Mouse (Mus musculus) testis, adult 2 months (tissue): ENCODE data around the gene Smok3a.

ENCODE experiments used
- CTCF ChIP-seq: fragments of 200-500 bp; IDR thresholded peaks from 2 replicates; pipeline ENCODE4 v1.5.1; 2012; ENCODE audit warnings: low read depth, mild to moderate bottlenecking, inconsistent platforms, low read length, moderate library complexity; ENCODE audit not compliant: control insufficient read depth, insufficient read depth, insufficient replicate concordance
- POLR2A ChIP-seq: fragments of 200-500 bp; IDR thresholded peaks from 2 replicates; pipeline ENCODE4 v1.6.1; 2012; ENCODE audit warnings: low read depth, mild to moderate bottlenecking, inconsistent platforms, low read length, moderate library complexity; ENCODE audit not compliant: control insufficient read depth

DNA sequence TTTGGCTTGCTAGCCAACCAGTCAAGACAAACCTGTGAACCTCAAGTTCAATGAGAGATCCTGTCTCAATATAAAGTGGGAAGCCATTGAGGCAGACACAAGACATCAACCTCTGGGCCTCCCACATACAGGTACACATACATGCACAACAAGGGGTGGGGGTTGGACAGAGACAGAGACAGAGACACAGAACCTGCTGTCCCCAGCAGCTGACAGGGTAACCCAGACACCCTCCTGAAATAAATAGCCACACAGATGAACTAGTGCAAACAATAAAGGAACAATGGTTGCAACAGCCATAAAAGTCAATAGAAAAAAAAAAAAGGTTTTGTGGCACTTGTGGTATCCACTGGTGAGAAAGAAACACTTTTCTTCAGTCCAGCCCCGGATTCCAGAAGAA, 45.6 kb upstream of the Smok3a start:
- TF ChIP-seq POLR2A (no peak), CTCF (no peak)
